Mouse (Mus musculus) central nervous system, embryonic 14 days (tissue): ENCODE measurements around the gene Crebl2. TPM values are rescaled to one million over a fixed set of nuclear protein-coding genes. Genes with fewer than 3 reads are reported as not detected.

Experiments
- polyA plus RNA-seq: library from polyadenylated mRNA; depleted of rRNA; stranded (reverse); fragments of >200 nt; gene quantifications from 2 replicates; pipeline ENCODE4 v1.2.3, GENCODE M21; 2012; rRNA removed

Gene Crebl2
- 8.6 and 8.9 TPM in 2 replicates for polyA plus RNA-seq

DNA sequence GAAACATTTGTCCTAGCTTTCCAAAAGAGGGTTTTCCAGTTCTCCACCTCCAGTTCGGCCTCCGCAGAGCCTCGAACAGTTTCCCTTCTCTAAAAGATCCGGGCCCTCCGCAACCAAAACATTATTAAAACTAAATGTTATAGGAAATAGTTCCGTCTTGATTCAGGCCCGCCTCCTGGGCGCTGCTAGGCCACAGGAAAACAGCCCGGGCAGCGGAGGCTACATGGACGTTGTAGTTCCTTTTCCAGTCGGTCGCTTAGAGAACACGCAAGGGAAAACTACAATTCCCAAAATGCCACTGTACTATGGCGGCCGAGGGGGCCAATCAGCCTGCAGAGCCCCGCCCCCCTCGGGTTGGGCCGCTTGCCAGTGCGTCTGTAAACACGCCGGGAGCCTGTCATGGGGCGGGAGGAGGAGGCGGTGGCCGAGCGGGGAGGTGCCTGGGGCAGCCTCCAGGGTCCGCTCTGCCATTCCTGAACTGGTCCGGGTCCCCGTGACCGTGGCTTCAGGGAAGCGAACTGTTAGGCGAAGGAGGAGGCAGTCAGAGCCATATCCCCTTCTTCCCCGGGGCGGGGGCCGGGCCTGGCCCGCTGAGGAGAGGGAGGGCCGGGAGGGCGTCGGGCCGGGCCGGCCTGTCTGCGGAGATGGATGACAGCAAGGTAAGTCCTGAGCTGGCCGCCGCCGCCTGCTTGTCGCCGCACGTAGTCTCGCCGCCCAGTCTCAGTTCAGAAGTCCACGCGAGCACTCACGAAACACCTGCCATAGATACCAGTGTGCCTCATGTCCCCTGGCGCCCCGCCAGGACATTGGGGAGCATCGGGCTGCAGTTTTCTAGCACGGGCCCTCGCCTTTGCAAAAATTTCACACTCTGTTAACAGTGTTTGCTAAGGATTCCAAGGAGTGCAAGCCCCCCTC lies at the start of gene Crebl2:
Gene Crebl2 (plus strand): TSS at position 369 of the 915 bp plus-strand sequence.

DNA sequence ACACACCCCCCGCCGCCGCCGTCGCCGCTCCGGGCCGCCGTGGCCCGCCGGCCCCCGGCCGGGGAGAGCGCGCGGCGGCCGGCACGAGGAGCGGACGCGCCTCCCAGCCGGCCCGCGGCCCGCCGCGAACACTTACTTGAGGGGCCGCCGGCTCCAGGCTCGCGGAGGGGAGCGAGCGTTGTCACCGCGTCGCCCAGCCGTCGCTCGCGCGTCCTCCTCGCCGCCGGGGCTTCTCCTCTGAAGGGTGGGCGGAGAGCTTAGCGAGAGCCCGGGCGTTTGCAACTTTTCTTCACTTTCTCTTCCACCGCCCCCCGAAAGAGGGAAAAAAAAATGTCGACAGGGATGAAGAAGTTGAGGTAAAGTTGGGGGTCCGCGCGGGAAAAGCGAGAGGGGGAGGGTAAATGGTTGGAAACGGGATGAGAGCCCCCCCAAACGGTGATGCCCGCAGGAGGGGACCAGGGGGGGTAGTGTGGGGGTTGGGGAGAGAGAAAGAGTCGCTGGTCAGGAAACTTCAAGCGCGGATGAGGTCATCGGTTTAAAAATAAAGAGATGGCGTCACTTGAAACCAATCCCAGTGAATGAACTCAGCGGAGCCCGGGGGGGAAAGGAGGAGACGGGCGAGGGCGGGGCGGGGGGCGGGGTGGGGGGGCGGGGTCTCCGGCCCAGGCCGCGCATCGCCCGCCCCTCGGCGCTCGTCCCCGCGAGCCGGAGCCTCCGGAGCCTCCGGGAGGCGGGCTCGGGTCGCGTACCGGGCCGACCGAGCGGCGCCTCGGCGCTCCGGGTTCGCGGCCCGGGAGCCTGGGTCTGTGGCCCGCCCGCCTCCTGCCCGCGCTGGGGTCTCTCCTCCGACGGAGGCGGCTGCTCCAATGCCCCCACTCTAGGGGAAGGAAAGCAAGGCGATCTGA lies 37.6 kb upstream of the Crebl2 start, which contains the start of gene Dusp16:
Gene Dusp16 (minus strand): TSS at position 485 of the 905 bp plus-strand sequence.

DNA sequence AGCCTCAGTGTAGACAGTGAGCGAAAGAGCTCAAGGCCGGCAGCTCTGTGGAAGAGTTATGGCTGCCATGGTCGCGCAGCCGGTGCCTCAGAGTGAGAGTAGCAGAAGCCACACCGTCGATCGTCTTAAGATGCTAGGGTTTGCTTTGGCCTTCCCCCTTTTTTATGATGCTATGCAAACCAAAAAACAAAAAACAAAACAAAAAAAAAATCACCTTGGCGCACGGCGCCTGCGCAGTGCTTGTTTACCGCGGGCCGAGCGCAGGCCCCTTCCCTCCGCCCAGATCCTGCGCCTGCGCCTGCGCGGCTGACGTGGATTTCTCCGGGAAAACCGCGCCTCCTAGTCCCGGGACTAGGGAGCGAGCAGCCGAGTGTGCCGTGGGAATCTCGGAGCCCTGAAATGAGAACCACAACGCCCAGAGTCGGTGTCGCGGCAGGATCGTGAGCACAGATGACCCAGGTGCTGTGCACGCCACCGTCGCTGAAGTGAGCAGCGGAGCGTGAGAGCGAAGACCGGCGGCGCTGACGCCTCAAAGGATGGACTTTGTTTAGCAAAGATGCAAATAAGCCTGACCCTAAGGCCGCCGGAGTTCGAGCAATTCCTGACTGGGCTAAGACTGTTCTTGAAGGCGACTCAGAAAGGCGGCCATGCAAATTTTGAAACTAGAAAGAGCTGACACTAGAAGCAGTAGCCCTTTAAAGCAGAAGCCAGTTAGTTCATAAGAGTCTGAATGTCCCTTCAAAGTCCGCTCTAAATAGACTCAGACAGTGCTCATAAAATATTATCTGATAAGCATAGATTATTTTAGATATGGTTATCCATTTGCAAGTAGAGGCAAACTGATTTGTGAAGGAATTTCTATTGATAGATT lies 68.4 kb downstream of the Crebl2 start, which contains the start of gene Gpr19:
Gene Gpr19 (minus strand): TSS at position 484 of the 871 bp plus-strand sequence.

Other genes starting within 250 kb of the Crebl2 start
- 1.1 and 1.4 TPM in 2 replicates for gene Mansc1, start 197.7 kb upstream of the Crebl2 start, polyA plus RNA-seq
- gene Borcs5, start 190.6 kb upstream of the Crebl2 start, polyA plus RNA-seq: 24.1 and 25.9 TPM in 2 replicates
- 10.5 and 11.0 TPM in 2 replicates for gene Dusp16, start 37.5 kb upstream of the Crebl2 start, polyA plus RNA-seq
- gene Gpr19, start 68.4 kb downstream of the Crebl2 start, polyA plus RNA-seq: 36.8 and 44.1 TPM in 2 replicates
- gene Cdkn1b, start 90.2 kb downstream of the Crebl2 start, polyA plus RNA-seq: 43.3 and 59.6 TPM in 2 replicates
- gene Apold1, start 151.6 kb downstream of the Crebl2 start, polyA plus RNA-seq: 2.3 and 2.9 TPM in 2 replicates
- gene Ddx47, start 181.5 kb downstream of the Crebl2 start, polyA plus RNA-seq: 92.2 and 95.7 TPM in 2 replicates
- 0.32 and 0.48 TPM in 2 replicates for gene Gprc5a, start 235.5 kb downstream of the Crebl2 start, polyA plus RNA-seq